Mouse (Mus musculus) heart, embryonic 12.5 days (tissue): ENCODE measurements around the gene Gm28047. TPM values are rescaled to one million over a fixed set of nuclear protein-coding genes. Genes with fewer than 3 reads are reported as not detected.

Experiments
- ATAC-seq: fragments of 200-750 bp; cut with Nextera tagmentation; 2 replicates; pipeline ENCODE4 v1.8.0; 2017; ENCODE audit warnings: moderate TSS enrichment, moderate library complexity; ENCODE audit not compliant: insufficient number of reproducible peaks, low FRiP score
- H3K27ac ChIP-seq: fragments of 300-500 bp; sonication (generic); 2 replicates; pipeline ENCODE4 v1.5.1; 2016; ENCODE audit warnings: mild to moderate bottlenecking, moderate library complexity; ENCODE audit not compliant: poor library complexity, severe bottlenecking
- H3K27me3 ChIP-seq: fragments of 300-500 bp; sonication (generic); replicated peaks from 2 replicates; pipeline ENCODE4 v1.6.1; 2016; ENCODE audit warnings: mild to moderate bottlenecking, moderate library complexity
- H3K36me3 ChIP-seq: fragments of 300-500 bp; sonication (generic); 2 replicates; pipeline ENCODE4 v1.6.1; 2016; ENCODE audit warnings: mild to moderate bottlenecking, moderate library complexity
- H3K4me1 ChIP-seq: fragments of 300-500 bp; sonication (generic); replicated peaks from 2 replicates; pipeline ENCODE4 v1.6.1; 2016; ENCODE audit warnings: mild to moderate bottlenecking
- H3K4me2 ChIP-seq: fragments of 300-500 bp; sonication (generic); 2 replicates; pipeline ENCODE4 v1.6.1; 2016; ENCODE audit warnings: mild to moderate bottlenecking, moderate library complexity
- H3K4me3 ChIP-seq: fragments of 300-500 bp; sonication (generic); 2 replicates; pipeline ENCODE4 v1.5.1; 2016; ENCODE audit warnings: mild to moderate bottlenecking
- H3K9ac ChIP-seq: fragments of 300-500 bp; sonication (generic); 2 replicates; pipeline ENCODE4 v1.6.1; 2016; ENCODE audit warnings: mild to moderate bottlenecking, moderate library complexity
- H3K9me3 ChIP-seq: fragments of 300-500 bp; sonication (generic); replicated peaks from 2 replicates; pipeline ENCODE4 v1.6.1; 2016; ENCODE audit warnings: mild to moderate bottlenecking, moderate library complexity
- WGBS: fragments of 180-500 bp; shearing (Covaris S2); methylation state at CpG from one replicate; pipeline ENCODE4 v1.1.7; 2016; 5-methylcytosine and 5-hydroxymethylcytosine counted together
- microRNA counts: library from miRNA; unstranded; fragments of <30 nt; microRNA quantifications from one replicate; lab custom pipeline; 2017
- microRNA-seq: library from miRNA; unstranded; fragments of <30 nt; microRNA quantifications from one replicate; pipeline ENCODE4, GENCODE M21; 2017
- polyA plus RNA-seq: library from polyadenylated mRNA; unstranded; fragments of >200 nt; fragmentation: Nextera tagmentation; extraction: Ambion mirVana; gene quantifications from 2 replicates; pipeline ENCODE4 v1.2.1, GENCODE M21; 2016

Gene Gm28047
- polyA plus RNA-seq, 1 experiment from 2014 or later: not detected

- no peaks in the 10 kb centered on the region for H3K4me1 ChIP-seq
- no peaks in the 10 kb centered on the region for H3K9me3 ChIP-seq
- no peak overlapping the region for H3K4me3 ChIP-seq
- H3K27ac ChIP-seq: no peak overlapping the region
- H3K9ac ChIP-seq: no peak overlapping the region
- ATAC-seq: no peak
- H3K36me3 ChIP-seq: peaks cover 85% of the 10 kb centered on the region
- WGBS: 73% methylated on average over 3 of the region's 3 CpGs
- no peak overlapping the region for H3K4me2 ChIP-seq
- H3K27me3 ChIP-seq: no peaks in the 10 kb centered on the region
These were observed 125.5 kb downstream of the Gm28047 start for GRCm38 (mm10) chr15:102499370-102499769.

- no peak for ATAC-seq
- no peaks in the 10 kb centered on the region for H3K27me3 ChIP-seq
- H3K27ac ChIP-seq: no peak overlapping the region
- peaks cover 83% of the 10 kb centered on the region for H3K36me3 ChIP-seq
- H3K9ac ChIP-seq: no peak overlapping the region
- no peak overlapping the region for H3K4me3 ChIP-seq
- H3K4me1 ChIP-seq: no peaks in the 10 kb centered on the region
- no peak overlapping the region for H3K4me2 ChIP-seq
- WGBS: 89% methylated on average over 3 of the region's 3 CpGs
- H3K9me3 ChIP-seq: no peaks in the 10 kb centered on the region
These were observed 126.5 kb downstream of the Gm28047 start for GRCm38 (mm10) chr15:102498322-102498721.

GRCm38 (mm10) chr15:102487664-102488063, 137.2 kb downstream of the Gm28047 start:
- H3K9me3 ChIP-seq: no peaks in the 10 kb centered on the region

GRCm38 (mm10) chr15:102485853-102486252, 139.0 kb downstream of the Gm28047 start:
- peaks cover 74% of the 10 kb centered on the region for H3K36me3 ChIP-seq
- H3K4me3 ChIP-seq: no peak overlapping the region
- no peak overlapping the region for H3K4me2 ChIP-seq
- peaks cover 15% of the 10 kb centered on the region for H3K4me1 ChIP-seq
- WGBS: 86% methylated on average over 12 of the region's 12 CpGs
- H3K27ac ChIP-seq: no peak overlapping the region
- no peaks in the 10 kb centered on the region for H3K9me3 ChIP-seq
- no peak overlapping the region for H3K9ac ChIP-seq
- no peak for ATAC-seq
- no peaks in the 10 kb centered on the region for H3K27me3 ChIP-seq

More at GRCm38 (mm10) chr15:102487664-102488063, 137.2 kb downstream of the Gm28047 start:
- Histone ChIP-seq H3K27ac (no peak overlapping the region), H3K4me1 (peaks cover 15% of the 10 kb centered on the region), H3K9ac (no peak overlapping the region), H3K36me3 (peaks cover 70% of the 10 kb centered on the region), H3K4me2 (no peak overlapping the region), H3K27me3 (no peaks in the 10 kb centered on the region), H3K4me3 (no peak overlapping the region)
- ATAC-seq: no peak
- WGBS: 75% methylated on average over 1 of the region's 1 CpGs

- peaks cover 76% of the 10 kb centered on the region for H3K36me3 ChIP-seq
- 43% methylated on average over 3 of the region's 3 CpGs for WGBS
- H3K4me2 ChIP-seq: peak overlapping the region; percentile 40
- ATAC-seq: peak; percentile 48; the same call in 1 of the 2 replicates
- peak overlapping the region; percentile 51 for H3K27ac ChIP-seq
- no peak overlapping the region for H3K4me3 ChIP-seq
- no peaks in the 10 kb centered on the region for H3K9me3 ChIP-seq
- H3K9ac ChIP-seq: no peak overlapping the region
- H3K4me1 ChIP-seq: peaks cover 15% of the 10 kb centered on the region
- H3K27me3 ChIP-seq: no peaks in the 10 kb centered on the region
These were observed 141.7 kb downstream of the Gm28047 start for GRCm38 (mm10) chr15:102483136-102483535.

GRCm38 (mm10) chr15:102474520-102474919, 150.3 kb downstream of the Gm28047 start:
- H3K27me3 ChIP-seq: no peaks in the 10 kb centered on the region
- H3K9ac ChIP-seq: no peak overlapping the region
- no peak overlapping the region for H3K27ac ChIP-seq
- WGBS: 89% methylated on average over 2 of the region's 2 CpGs
- H3K4me3 ChIP-seq: no peak overlapping the region
- peaks cover 6% of the 10 kb centered on the region; the same call in 1 of the 2 replicates for H3K4me1 ChIP-seq
- ATAC-seq: no peak
- H3K36me3 ChIP-seq: peaks cover 55% of the 10 kb centered on the region
- H3K9me3 ChIP-seq: no peaks in the 10 kb centered on the region
- H3K4me2 ChIP-seq: no peak overlapping the region

MicroRNAs within 50 kb of the gene (microRNA counts, 519-probe panel; counts per million panel counts)
- not detected for microRNA mmu-miR-688 (lab: Ali Mortazavi, UCI)

Small RNAs within 50 kb of the gene (microRNA-seq; reads per million reads assigned to microRNA genes)
- gene Mir688: not detected

Other genes with a start within 250 kb of the Gm28047 start
- 6.9 and 7.3 TPM in 2 replicates for gene Sp1, start 218.9 kb downstream of the Gm28047 start, polyA plus RNA-seq
- gene Amhr2, start 179.7 kb downstream of the Gm28047 start, polyA plus RNA-seq: 0.38 and 0.71 TPM in 2 replicates
- gene Prr13, start 166.0 kb downstream of the Gm28047 start, polyA plus RNA-seq: 116 and 119 TPM in 2 replicates
- 134 and 142 TPM in 2 replicates for gene Pcbp2, start 154.5 kb downstream of the Gm28047 start, polyA plus RNA-seq
- gene Gm10337, start 121.3 kb downstream of the Gm28047 start, polyA plus RNA-seq: not detected in 2 replicates
- 14.7 and 17.3 TPM in 2 replicates for gene Map3k12, start 108.0 kb downstream of the Gm28047 start, polyA plus RNA-seq
- gene Tarbp2, start 106.9 kb downstream of the Gm28047 start, polyA plus RNA-seq: 100 and 104 TPM in 2 replicates
- 2.2 and 2.8 TPM in 2 replicates for gene Npff, start 100.1 kb downstream of the Gm28047 start, polyA plus RNA-seq
- 31.0 and 32.5 TPM in 2 replicates for gene Atf7, start 397 bp upstream of the Gm28047 start, polyA plus RNA-seq
- gene Atp5g2, start 47.3 kb upstream of the Gm28047 start, polyA plus RNA-seq: 73.0 and 88.2 TPM in 2 replicates
- gene Calcoco1, start 97.1 kb upstream of the Gm28047 start, polyA plus RNA-seq: 55.1 and 55.3 TPM in 2 replicates